Mouse (Mus musculus): ENCODE measurements around the gene Pcgf6.
"Not testable (repeated sequence)": the region's sequence is repeated elsewhere in the genome, so short reads cannot be mapped to it uniquely, and the experiment has no call there.

Gene Pcgf6

GRCm38 (mm10) chr19:47026513-47026912 lies 24.2 kb downstream of the Pcgf6 start:
- in situ Hi-C loops (cut with MboI, MseI): no loop called here

- in situ Hi-C loops (cut with MboI, MseI): no loop called here
Observed at GRCm38 (mm10) chr19:47024954-47025353, 25.8 kb downstream of the Pcgf6 start.

DNA sequence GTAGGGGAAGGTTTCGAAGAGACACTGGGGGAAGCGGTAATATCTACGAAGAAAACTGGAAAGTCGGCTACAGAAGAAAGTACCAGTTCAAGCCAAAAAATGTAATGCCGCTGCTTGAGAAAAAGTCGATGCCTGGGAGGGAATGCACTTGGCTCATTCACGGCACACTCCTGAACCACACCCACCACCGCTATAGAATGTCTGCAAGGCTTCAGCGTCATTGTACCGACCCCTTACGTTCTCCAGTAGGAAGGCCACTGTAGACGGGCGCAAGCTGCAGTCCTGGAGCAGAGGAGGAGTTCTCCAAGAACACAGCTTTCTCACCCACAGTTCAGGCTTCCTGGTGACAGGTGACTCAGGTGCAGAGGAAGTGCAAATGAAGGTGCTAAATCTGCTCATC lies 27.2 kb downstream of the Pcgf6 start:
- in situ Hi-C loops (cut with MboI, MseI): no loop called here

DNA sequence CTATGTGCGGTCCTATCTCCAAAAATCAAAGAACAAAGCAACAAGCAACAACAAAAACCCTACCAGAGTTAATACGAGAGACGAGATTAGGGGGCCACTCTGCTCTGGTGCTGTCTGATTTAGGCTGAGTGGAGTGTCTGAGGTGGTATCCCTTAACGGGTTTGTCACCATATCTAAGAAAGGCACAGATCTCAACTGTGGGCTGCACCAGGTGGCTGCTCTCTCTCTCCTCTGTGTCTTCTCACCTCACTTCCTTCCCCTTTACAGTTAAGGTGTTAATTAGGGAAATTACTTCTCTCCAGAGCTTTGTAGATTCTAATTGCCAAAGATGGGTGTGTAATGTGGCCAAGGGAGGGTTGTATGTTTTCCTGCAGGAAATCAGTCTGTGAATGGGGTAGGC lies 28.0 kb downstream of the Pcgf6 start:
- in situ Hi-C loops (cut with MboI, MseI): no loop called here

DNA sequence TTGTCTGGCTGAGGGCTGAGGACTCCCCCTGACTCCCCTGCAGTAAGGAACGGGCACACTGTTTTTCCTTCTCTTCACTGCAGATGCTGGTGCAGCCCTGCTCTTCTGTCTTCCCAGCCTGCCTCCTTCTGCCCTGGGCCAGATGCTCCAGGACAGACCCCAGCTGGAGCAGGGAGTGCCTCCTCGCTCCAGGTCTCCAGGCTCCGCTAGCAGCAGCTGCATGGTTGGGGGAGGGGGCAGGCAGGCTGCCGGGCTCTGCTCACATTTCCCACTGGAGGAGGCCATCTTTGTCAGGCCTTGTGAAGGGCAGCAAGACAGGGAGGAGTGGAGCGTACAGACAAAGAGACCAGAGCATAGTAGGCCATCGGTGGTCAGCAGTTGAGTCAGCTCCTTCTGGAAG lies 31.4 kb downstream of the Pcgf6 start:
- in situ Hi-C loops (cut with MboI, MseI): no loop called here

- in situ Hi-C loops (cut with MboI, MseI): no loop called here
Observed at GRCm38 (mm10) chr19:47018330-47018729, 32.4 kb downstream of the Pcgf6 start.

DNA sequence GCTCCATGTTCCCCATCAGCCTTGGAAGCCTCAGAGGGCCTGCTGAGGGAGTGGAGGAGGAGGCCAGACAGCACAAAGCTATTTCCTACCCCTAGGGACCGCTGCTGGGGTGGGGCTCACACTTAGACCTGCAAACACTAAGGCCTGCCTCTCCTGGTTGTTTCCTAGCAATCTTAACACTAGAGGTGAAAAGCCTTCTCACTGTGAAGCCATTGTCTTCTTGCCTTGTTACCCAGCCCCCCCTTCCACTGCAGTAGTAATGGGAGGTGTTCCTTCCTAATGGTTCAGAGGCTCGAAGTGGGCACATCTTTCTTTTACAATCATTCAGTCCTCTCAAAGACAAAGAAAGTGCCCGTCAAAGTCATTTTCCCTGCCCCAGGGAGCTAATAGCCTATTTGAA lies 32.9 kb downstream of the Pcgf6 start:
- in situ Hi-C loops (cut with MboI, MseI): no loop called here

- in situ Hi-C loops (cut with MboI, MseI): no loop called here
Observed at GRCm38 (mm10) chr19:47016487-47016886, 34.2 kb downstream of the Pcgf6 start.

DNA sequence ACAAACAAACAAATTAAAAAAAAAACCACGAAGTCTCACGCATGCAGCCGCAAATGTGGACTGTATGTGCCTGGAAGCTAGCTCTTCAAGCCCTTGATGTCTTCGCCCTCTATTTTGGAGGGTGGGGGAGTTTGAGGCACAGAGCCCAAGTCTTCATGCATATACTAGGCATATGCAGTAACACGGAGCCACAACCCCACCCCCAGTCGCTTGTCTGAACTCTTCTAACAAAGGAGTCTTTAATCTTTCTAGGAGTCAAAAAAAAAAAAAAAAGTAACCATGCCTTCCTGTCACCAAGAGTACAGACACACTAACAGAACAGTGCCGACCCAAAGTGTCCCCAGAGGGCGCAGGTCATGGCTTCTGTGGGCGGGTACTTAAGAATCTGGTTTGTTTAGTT lies 34.7 kb downstream of the Pcgf6 start:
- in situ Hi-C loops (cut with MboI, MseI): no loop called here

GRCm38 (mm10) chr19:47015396-47015795 lies 35.3 kb downstream of the Pcgf6 start:
- in situ Hi-C loops (cut with MboI, MseI): no loop called here

DNA sequence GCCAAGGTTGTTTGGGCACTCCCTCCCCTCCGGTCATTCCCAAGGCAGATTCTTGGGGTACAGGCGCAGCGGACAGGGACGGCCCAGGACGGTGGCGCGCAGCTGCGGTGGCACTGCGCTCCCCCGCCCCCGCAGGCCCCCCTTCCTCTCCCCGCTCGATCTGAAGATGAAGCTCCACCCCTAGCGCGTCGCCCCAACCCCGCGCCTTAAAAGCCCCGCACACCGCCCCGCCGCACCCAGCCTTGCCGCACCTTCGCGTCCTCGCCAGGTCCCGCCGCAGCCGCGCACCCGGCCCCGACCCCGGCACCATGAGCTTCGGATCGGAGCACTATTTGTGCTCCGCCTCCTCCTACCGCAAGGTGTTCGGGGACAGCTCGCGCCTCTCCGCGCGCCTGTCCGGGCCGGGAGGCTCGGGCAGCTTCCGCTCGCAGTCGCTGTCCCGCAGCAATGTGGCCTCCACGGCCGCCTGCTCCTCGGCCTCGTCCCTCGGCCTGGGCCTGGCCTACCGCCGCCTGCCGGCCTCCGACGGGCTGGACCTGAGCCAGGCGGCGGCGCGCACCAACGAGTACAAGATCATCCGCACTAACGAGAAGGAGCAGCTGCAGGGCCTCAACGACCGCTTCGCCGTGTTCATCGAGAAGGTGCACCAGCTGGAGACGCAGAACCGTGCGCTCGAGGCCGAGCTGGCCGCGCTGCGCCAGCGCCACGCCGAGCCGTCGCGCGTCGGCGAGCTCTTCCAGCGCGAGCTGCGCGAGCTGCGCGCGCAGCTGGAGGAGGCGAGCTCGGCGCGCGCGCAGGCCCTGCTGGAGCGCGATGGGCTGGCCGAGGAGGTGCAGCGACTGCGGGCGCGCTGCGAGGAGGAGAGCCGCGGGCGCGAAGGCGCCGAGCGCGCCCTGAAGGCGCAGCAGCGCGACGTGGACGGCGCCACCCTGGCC lies 36.0 kb downstream of the Pcgf6 start, which contains the start of the genes Ina and Nt5c2:
TSS of gene Ina (plus strand) at position 252 of the 935 bp plus-strand sequence.
TSS of gene Nt5c2 (minus strand) at position 707 of the 935 bp plus-strand sequence.
- in situ Hi-C loops (cut with MboI, MseI): no loop called here

DNA sequence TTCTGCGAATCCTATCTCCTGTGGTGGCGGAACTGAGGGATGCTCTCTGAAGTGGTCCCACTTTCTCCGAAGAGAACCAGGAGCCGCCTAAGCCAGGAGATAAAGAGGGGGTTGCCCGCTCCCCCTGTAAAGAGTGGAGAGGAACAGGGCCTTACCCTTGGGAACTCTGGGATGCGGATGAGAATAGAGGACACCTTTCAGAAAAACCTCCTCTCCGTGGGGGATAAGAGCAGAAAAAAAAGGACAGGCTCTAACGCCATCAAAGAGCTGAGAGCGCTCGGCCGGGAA lies 36.6 kb downstream of the Pcgf6 start:
- in situ Hi-C loops (cut with MboI, MseI): no loop called here

DNA sequence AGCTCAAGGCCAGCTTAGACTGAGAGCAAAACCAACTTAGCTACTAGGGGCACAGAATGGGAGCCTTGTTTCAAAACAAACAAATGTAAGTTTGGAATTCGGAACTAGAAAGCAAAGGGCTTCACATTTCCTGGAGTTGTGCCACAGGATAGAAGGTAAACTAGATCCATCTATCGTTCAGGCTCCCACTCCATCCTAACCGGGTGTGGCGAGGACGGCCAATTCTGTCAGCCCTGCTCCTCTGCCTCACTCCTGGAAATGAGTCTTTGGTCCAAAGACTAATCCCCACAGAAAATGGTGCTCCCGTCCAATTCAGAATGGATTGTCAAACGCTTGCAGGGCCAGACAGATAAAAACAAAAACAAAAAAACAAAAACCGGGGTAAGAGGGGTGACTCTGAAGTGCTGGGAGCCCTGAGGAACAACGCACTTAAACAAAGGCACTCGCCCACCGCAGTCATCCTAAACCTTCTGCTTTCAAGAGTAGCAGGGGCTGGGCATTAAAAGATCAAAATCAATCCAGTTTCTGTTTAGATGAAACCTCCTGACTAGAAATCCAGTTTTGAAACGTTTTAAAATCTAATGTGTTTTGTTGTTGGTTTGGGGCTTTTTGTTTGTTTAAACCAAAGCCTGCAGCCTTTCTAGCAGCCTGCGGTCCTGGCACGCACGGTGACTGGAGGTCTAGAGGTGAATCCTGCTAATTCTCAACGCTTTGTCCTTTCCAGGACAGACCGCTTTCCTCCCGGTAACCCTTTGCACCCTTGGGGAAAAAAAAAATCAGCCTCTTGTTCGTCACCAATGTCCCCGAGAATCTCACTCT lies 37.2 kb downstream of the Pcgf6 start:
- in situ Hi-C loops (cut with MboI, MseI): no loop called here

DNA sequence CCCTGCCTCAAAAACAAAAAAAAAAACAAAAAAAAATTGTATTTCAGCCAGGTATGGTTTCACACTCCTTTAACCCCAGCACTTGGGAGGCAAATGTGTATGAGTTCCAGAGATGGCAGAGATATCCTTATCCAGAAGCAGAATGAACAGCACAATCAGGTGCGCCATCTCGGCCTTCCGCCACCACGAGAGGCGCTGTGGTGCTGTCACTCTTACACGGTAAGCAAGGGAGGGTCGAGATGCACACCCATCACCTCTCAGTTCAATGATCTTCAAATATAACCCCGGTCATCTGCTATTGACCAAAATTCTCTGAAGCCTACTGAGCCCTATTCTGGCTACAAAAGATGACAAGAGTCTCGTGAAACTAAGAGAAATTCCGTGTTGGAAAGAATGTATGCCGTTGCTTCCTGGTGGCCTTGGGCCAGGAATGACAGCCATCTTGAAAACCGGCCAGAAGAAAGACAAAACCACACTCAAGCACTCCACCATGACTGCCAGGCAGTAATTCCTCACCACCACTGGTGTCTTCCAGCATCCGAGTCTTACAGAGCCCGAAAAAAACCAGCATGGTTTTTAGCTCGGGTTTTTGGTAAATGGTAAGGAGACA lies 38.1 kb downstream of the Pcgf6 start:
- in situ Hi-C loops (cut with MboI, MseI): no loop called here

- in situ Hi-C loops (cut with MboI, MseI): no loop called here
Observed at GRCm38 (mm10) chr19:47009943-47010342, 40.8 kb downstream of the Pcgf6 start.

DNA sequence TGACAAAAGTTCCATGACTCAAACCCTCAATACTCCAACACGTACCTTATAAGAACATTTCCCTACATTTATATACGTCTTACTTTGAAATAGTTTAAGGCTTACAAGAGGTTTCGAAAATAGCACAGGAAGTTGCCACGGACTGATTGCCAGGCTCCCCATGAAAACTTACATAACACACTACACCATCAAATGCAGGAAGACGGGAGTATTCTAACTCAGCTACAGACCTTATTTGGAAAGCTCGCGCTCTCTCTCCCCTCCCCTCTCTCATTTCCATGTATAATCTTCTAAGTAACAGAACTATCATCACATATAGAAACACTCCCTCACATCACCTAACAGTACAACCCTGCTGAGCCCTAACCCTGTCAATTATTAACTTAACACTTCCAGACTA lies 41.3 kb downstream of the Pcgf6 start:
- in situ Hi-C loops (cut with MboI, MseI): no loop called here

DNA sequence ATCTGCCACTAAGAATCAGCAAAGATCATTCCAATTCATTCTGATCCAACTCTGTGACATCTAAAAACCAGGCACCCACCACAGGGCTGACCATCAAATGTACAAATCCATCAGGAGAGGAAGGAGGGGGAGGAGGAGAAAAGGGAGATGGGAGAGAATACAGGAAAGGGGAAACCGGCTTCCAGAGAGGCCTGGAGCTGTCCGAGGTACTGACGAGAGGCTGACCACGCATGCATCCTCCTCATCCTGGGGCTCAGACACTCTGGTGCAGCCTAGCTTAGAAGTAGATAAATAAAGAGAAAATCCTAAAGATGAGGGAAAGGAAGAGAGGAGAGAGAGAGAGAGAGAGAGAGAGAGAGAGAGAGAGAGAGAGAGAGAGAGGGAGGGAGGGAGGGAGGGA lies 44.4 kb downstream of the Pcgf6 start:
- in situ Hi-C loops (cut with MboI, MseI): no loop called here

DNA sequence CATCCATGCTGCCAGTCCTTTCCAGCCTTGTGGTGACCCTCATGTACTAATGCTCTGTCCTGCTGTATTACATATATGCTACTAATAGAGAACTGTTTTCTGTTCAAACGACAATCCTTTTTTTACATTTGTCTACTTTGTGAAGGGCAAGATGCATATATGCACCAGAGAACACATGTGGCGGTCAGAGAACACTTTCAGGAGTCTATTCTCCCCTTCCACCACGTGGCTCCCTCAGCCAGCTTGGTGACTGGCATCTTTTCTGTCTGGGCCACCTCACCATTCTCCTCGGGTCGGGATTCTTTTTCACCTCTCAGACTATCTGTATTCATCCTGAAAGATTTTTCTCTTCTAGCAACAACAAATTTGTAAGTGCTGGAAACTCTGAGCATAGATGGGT lies 44.8 kb downstream of the Pcgf6 start:
- in situ Hi-C loops (cut with MboI, MseI): no loop called here

- in situ Hi-C loops (cut with MboI, MseI): no loop called here
Observed at GRCm38 (mm10) chr19:47003742-47004511, 46.8 kb downstream of the Pcgf6 start.

- in situ Hi-C loops (cut with MboI, MseI): not testable (repeated sequence)
Observed at GRCm38 (mm10) chr19:47000357-47000756, 50.3 kb downstream of the Pcgf6 start.

GRCm38 (mm10) chr19:46999753-47000152 lies 51.0 kb downstream of the Pcgf6 start:
- in situ Hi-C loops (cut with MboI, MseI): loop anchor here (5.0 kb wide), 1 partner anchor 447 kb away; no protein-coding TSS in a partner anchor

Data from T-helper 1 cell (primary cell).